Mouse (Mus musculus) liver, adult 2 months (tissue): ENCODE results near the gene Dpp6. TPM values are rescaled to one million over a fixed set of nuclear protein-coding genes. Genes with fewer than 3 reads are reported as not detected.

Experiments
- DNase-seq: peaks from one replicate; pipeline ENCODE4 v3.0.0-alpha.2; 2011; ENCODE audit warnings: low read depth, low spot score; ENCODE audit errors: extremely low read depth
- H3K27ac ChIP-seq: fragments of 200-500 bp; replicated peaks from 2 replicates; pipeline ENCODE4 v1.5.1; 2012; ENCODE audit warnings: low read depth, mild to moderate bottlenecking, control low read depth, inconsistent platforms, low read length; ENCODE audit not compliant: insufficient read depth
- H3K27me3 ChIP-seq: fragments of 200-500 bp; 2 replicates; pipeline ENCODE4 v1.6.1; 2012; ENCODE audit warnings: mild to moderate bottlenecking, moderate library complexity, low read length, inconsistent platforms; ENCODE audit not compliant: control insufficient read depth, insufficient read depth
- H3K36me3 ChIP-seq: fragments of 200-500 bp; 2 replicates; pipeline ENCODE4 v1.6.1; 2012; ENCODE audit warnings: low read length, inconsistent platforms; ENCODE audit not compliant: control insufficient read depth, insufficient read depth
- H3K4me1 ChIP-seq: fragments of 200-500 bp; 2 replicates; pipeline ENCODE4 v1.6.1; 2011; ENCODE audit warnings: low read length; ENCODE audit not compliant: control insufficient read depth, insufficient read depth
- H3K4me3 ChIP-seq: fragments of 200-500 bp; 2 replicates; pipeline ENCODE4 v1.5.1; 2011; ENCODE audit warnings: low read depth, mild to moderate bottlenecking, control low read depth, low read length, moderate library complexity; ENCODE audit not compliant: insufficient read depth
- H3K79me2 ChIP-seq: fragments of 200-500 bp; 2 replicates; pipeline ENCODE4 v1.6.1; 2012; ENCODE audit warnings: inconsistent platforms, mild to moderate bottlenecking, low read length, moderate library complexity; ENCODE audit not compliant: control insufficient read depth, insufficient read depth
- H3K9ac ChIP-seq: fragments of 200-500 bp; 2 replicates; pipeline ENCODE4 v1.6.1; 2012; ENCODE audit warnings: low read depth, mild to moderate bottlenecking, control low read depth, inconsistent platforms, low read length
- CTCF ChIP-seq: fragments of 200-500 bp; IDR thresholded peaks from 2 replicates; pipeline ENCODE4 v1.5.1; 2011; ENCODE audit warnings: low read depth, low read length, control low read depth
- POLR2A ChIP-seq: fragments of 200-500 bp; IDR thresholded peaks from 2 replicates; pipeline ENCODE4 v1.6.1; 2011; ENCODE audit warnings: low read length, control low read depth; ENCODE audit not compliant: insufficient read depth; ENCODE audit errors: extremely low read depth
- WGBS: fragments of 180-500 bp; shearing (Covaris S2); methylation state at CpG from one replicate; pipeline ENCODE4 v1.1.7; 2018; 5-methylcytosine and 5-hydroxymethylcytosine counted together
- polyA plus RNA-seq: library from polyadenylated mRNA; depleted of rRNA; stranded (reverse); fragments of >200 nt; gene quantifications from 2 replicates; pipeline ENCODE4 v1.2.3, GENCODE M21; 2012
- total RNA-seq: library from RNA; depleted of rRNA; stranded (reverse); fragments of >200 nt; gene quantifications from 2 replicates; pipeline ENCODE4 v1.2.3, GENCODE M21; 2014

The Dpp6 gene
- total and polyA plus RNA-seq, 2 experiments: not detected

DNA sequence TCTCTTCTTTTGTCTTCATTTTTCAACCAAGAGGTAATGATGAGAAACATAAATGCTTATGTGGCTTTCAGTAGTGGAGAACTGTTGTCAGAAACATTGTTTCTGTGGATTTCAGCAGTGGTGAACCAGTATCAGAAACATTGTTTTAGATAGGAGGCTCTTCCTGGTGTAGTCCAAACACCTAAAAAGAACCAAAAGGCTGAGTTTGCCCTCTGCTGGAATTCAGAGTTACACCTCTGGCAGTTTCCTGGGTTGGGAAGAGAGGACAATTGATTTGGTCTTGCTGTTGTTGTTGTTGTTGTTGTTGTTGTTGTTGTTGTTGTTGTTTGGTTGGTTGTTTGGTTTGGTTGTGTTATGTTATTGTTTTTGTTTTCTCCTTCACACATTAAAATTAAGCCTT lies 58.4 kb downstream of the Dpp6 start:
- H3K4me1 ChIP-seq: no peaks in the 10 kb centered on the region
- no peak for DNase-seq

DNA sequence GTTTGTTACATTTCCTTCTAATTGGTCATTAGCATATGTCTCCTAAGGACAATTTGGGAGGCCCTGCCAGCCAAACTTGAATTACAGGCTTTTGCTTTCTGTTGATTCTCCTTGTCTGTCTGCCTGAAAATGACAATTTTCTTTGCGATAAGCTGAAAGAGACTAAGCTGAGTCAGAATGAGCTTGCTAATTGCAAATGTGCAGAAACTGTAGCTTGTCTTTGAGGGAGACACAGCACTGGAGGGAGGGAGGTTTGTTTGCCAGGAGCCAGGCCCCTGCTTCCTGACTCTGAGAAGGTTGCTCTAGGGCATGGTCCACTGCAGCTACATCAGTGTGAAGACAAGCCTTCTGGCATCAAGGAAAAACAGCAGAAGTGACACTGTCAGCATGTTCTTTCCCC lies 70.5 kb downstream of the Dpp6 start:
- no peak for TF ChIP-seq CTCF
- TF ChIP-seq POLR2A: no peak
- Histone ChIP-seq H3K4me1 (no peaks in the 10 kb centered on the region), H3K27me3 (no peaks in the 10 kb centered on the region; the same call in 1 of the 2 replicates), H3K27ac (no peak overlapping the region), H3K4me3 (no peak overlapping the region), H3K36me3 (no peaks in the 10 kb centered on the region), H3K9ac (no peak overlapping the region), H3K79me2 (no peaks in the 10 kb centered on the region)
- 86% methylated on average over 1 of the region's 1 CpGs for WGBS
- DNase-seq: no peak

More for the DNA sequence above, 58.4 kb downstream of the Dpp6 start:
- no peaks in the 10 kb centered on the region for H3K36me3 ChIP-seq
- H3K27ac ChIP-seq: no peak overlapping the region
- TF ChIP-seq CTCF: no peak
- TF ChIP-seq POLR2A: no peak
- H3K9ac ChIP-seq: no peak overlapping the region
- no peaks in the 10 kb centered on the region for H3K79me2 ChIP-seq
- no peak overlapping the region for H3K4me3 ChIP-seq
- H3K27me3 ChIP-seq: no peaks in the 10 kb centered on the region

GRCm38 (mm10) chr5:26888080-26888479 lies 71.1 kb downstream of the Dpp6 start:
- Histone ChIP-seq H3K36me3 (no peaks in the 10 kb centered on the region), H3K9ac (no peak overlapping the region), H3K4me1 (no peaks in the 10 kb centered on the region), H3K27me3 (no peaks in the 10 kb centered on the region; the same call in 1 of the 2 replicates), H3K4me3 (no peak overlapping the region), H3K79me2 (no peaks in the 10 kb centered on the region), H3K27ac (no peak overlapping the region)
- DNase-seq: no peak
- WGBS: 73% methylated on average over 4 of the region's 4 CpGs
- no peak for TF ChIP-seq CTCF
- no peak for TF ChIP-seq POLR2A

GRCm38 (mm10) chr5:26894346-26894745 lies 77.3 kb downstream of the Dpp6 start:
- Histone ChIP-seq H3K27ac (no peak overlapping the region), H3K9ac (no peak overlapping the region), H3K36me3 (no peaks in the 10 kb centered on the region), H3K4me1 (no peaks in the 10 kb centered on the region), H3K4me3 (no peak overlapping the region), H3K27me3 (no peaks in the 10 kb centered on the region), H3K79me2 (no peaks in the 10 kb centered on the region)
- 20% methylated on average over 3 of the region's 3 CpGs for WGBS
- DNase-seq: no peak
- TF ChIP-seq CTCF: no peak
- no peak for TF ChIP-seq POLR2A

GRCm38 (mm10) chr5:26903786-26904185 lies 86.8 kb downstream of the Dpp6 start:
- Histone ChIP-seq H3K79me2 (no peaks in the 10 kb centered on the region), H3K27me3 (no peaks in the 10 kb centered on the region), H3K4me1 (no peaks in the 10 kb centered on the region), H3K36me3 (no peaks in the 10 kb centered on the region), H3K9ac (no peak overlapping the region), H3K4me3 (no peak overlapping the region), H3K27ac (no peak overlapping the region)
- TF ChIP-seq CTCF: no peak
- no peak for TF ChIP-seq POLR2A
- no peak for DNase-seq
- WGBS: 4% methylated on average over 9 of the region's 9 CpGs

DNA sequence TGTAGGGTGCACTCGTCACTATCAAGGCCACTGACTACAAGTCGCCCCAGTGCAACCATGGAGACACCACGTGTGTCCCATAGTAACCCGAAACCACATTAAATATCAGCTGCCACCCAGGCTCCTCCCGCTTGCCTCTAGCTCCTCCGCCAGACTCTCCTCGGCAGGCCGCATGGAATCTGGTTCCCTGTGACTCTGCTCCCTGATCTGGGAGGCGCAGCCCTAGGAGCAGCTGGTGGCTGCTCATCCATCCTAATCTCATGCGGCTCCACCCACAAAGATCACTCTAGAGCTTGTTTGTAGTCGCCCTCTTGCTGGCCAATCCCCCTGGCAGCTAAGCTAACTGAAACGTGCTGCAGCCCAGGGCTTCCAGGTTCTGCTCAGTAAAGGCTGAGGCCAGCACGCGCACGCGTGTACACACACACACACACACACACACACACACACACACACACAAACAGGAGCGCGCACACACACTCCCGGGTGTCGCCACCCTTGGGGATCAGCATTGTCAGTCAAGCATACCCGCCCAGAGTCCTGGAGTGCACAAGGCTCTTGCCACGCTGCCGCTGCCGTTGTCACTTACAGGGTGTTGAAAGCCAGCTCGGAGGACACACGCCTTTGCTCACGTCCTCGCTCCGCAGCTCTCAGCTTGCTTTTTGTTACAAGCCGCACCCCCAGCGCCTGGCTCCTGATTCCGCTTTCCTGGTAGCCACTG lies 87.5 kb downstream of the Dpp6 start:
- H3K4me1 ChIP-seq: no peaks in the 10 kb centered on the region
- H3K9ac ChIP-seq: no peak overlapping the region
- 1% methylated on average over 32 of the region's 32 CpGs for WGBS
- no peaks in the 10 kb centered on the region for H3K27me3 ChIP-seq
- no peak for TF ChIP-seq CTCF
- TF ChIP-seq POLR2A: no peak
- no peak overlapping the region for H3K4me3 ChIP-seq
- H3K27ac ChIP-seq: no peak overlapping the region
- H3K36me3 ChIP-seq: no peaks in the 10 kb centered on the region
- DNase-seq: no peak
- no peaks in the 10 kb centered on the region for H3K79me2 ChIP-seq
